Mouse (Mus musculus): ENCODE data around the gene Lekr1.
A peak's percentile ranks its signal among the peaks of the same experiment; 100 is the strongest.

Gene Lekr1

DNA sequence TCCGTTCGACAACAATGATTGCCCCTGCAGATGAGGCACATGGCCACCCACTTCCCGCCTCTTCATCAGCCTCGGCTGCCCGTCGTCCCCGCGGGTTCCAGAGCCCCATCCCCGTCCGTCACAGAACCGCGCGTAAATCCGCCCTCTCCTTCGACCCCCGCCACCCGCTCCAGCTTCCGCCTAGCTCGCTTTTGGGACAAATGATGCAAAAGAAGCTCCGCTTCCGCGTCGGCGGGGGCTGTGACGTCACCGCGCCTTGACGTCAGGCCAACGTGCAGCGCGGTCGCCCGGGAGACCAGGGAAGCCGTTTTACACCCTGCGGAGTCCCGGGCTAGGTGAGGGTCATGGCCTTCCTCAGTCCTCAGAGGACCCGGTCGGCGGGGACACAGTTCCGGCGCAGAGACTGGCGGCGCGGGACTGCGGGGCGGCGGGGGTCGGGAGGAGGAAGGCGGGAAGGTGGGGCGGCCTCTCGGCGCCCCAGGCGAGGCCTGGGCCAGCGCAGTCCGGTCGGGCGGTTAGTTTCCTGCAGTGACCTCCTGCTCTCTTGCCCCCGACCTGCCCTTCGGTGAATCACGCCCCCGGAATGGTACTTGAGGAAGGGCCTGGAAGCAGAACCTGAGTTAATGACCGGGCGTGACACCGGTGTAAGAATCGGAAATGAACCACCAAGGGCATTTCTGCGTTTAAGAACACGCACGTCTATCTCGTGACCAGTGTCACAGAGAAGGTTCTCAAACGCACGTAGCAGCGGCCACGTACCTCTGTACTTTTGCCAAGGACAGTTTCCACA, at the start of gene Lekr1:
Gene Lekr1 (plus strand): TSS at position 252 of the 790 bp plus-strand sequence.
- peak; percentile 91 for DNase-seq (ENCODE audit: low spot score)

DNA sequence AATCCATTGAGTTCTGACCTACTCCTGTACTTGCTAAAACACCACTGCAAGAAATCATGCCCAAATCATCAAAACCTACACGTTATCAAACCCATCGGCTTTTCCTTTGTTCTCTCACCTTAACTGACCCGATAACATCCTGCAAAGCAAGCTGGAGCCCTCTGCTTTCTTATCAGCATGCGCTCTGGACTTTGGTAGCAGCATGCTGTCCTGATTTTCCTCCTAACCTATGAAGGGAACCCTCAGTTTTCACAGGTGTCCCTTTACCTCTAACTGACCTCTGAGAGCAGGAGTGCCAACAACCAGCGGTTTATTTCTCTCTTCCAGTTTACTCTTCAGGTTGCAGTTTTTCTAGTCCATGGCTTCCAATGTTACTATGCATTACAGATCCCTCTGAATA, 48.5 kb upstream of the Lekr1 start:
- DNase-seq (ENCODE audit: low spot score) = no peak

DNA sequence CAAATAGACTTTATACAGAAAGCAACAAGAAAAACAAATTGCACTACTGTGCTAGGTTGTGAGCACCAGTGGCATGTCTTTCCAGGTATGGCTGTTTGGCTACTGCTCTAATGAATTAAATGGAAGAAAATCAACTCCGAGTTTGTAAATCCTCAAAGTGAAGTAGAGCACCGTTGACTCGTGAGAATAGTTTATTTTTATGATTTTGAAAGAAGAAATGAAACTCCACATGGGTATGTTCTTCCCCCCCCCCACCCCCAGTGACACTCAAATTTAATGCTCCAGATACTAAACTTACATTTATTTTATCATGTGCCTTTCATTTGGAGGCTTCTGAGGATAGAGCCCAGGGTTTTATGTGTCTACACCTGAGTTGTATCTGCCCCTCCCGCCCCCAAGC, 46.7 kb upstream of the Lekr1 start:
- DNase-seq (ENCODE audit: low spot score) = no peak

DNA sequence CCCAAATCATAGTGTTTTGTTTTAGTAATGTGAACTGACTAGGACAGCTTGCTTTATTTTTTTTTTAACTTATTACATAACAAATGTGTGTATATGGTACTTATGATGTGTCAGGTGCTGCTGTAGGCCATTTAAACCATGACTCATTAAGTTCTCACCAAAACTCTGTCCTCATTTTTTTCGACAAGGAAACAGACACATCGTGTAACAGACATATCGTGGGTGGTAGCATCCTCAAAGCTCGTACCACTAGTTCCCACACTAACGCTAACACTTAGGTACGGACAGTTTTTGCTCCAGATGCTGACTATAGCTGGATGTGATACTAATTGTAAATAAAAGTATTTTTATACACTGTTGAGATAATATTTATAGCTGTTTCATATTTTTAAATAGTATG, 43.0 kb upstream of the Lekr1 start:
- no peak for DNase-seq (ENCODE audit: low spot score)

DNA sequence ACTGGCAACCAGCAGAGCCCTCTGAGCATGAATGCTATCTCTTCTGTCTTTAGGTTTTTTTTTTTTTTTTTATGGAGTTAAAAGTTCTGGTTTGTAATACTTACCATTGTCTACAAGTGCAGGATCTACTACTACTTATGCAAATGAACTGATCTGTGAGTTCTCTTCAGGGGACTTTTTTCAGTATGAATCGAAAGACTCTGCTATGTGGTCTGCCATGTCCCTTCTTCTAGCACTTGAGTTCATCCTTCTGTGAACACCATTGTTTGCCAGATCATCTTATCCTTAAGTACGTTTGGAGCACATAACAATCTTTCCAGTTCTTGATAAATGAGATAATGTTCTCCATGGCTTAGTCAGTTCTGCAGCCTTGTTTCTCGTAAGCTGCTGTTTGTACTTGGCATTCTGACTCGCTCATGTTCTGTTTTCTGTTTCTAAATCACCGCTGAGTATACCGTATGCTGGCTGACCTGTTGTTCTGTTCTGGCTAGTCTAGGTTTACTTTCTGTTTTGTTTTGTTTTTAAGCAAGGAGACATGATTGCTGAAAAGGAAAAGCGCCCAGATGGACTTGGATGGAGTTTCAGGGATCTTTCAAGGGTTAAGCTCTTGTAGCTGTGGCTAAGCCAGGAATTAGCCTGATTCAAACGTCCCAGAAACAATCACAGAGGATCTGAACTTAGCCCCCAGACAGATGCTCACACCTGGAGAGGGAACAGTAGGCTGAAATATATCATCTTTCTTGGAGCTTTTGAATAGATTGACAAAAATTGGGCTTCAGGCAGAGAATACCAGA, 40.3 kb upstream of the Lekr1 start:
- no peak for DNase-seq (ENCODE audit: low spot score)

DNA sequence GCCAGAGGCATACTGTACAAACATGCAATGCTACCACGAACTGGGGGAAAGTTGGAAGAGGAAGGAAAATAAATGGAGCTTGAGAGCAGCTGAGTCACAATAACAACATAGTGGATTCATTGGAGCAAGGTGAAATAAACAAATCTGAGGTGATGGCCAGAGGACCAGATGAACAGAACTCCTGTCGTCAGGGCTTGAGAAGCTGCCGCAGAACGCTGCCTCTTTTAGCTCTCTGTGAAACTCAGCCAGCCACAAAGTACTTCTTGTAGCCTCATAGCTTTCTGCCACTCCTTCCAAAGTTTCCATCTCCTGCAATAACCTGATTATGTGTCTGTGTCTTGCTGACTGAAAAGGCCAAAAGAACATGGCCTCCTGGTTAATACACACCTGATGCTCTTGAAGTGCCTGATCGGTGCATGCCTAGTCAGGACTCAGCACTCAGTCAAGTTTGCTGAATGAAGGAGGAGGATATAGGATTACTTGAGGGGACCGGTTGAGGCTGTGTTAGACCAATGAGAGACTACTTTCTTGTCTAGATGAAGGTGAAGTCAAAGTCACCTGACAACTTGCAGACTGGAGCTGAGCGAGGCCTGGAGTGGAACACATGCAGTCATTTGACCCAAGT, 39.6 kb upstream of the Lekr1 start:
- DNase-seq (ENCODE audit: low spot score) = no peak

DNA sequence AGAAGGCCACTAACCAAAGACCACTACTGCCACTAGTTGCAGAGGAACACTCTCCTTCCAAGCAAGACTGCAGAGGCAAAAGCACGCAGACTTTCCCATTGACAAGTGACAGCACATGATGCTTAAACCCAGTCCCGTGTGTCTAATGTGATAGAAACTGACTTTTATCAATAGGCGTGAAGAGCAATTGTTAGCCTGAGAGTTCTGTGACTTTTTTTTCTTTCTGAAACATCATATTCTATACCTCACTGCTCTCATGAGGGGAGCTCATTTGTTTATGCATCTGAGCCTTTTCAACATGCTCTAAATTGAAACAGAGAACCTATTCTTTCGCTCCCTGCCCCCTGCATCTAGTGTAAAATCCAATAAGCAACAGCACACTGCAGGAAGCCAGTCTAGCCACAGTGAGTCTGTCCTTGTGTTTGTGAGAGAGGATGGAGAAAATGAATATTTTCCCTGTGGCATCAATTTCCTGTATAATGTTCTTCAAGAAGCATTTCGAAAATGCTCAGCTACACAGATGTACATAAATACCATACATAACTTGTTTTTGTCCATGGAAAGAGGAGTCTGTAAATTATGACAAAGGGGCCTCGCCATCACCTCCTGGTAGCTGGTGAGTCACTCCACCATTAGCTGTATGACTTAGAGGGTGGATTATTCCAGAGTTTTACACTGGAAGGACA, 38.9 kb upstream of the Lekr1 start:
- no peak for DNase-seq (ENCODE audit: low spot score)

DNA sequence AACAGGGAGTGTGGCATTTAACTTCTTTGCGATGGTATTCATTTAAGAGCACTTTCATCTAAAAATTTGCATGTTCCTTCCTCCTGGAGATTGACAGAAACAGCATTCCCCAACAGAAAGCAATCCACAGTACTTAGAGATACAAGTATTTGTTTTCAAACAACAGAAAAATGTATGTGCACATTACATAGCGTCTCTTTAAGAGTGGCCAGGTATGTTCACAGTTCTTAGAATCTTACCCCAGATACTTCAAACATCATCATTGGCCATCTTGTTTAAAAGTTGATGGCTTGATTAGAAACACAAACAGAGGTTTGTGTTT, 38.4 kb upstream of the Lekr1 start:
- no peak for DNase-seq (ENCODE audit: low spot score)

DNA sequence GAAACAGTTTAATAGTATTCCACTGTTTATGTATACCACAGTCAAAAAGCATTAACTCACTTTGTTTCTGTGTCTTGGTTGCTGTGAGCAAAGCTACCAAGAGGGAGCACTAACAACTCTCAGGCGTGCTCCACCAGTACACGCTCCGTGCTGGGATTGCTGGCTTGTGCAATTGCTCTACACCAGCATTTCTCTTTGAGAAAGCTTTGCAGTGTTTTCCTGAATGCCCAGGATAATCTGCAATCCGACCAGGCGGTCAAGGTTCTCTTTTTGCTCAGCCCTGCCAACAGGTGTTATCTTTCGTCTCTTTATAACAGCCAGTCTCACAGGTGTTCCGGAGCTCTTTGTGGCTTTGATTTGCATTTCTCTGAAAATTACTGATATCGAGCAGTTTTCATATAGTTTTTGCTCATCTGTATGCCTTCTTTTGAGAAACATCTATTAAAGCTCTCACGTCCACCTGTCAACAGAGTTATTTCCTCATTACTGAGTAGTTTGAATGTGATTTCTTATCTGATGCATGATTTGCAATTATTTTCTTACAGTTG, 36.4 kb upstream of the Lekr1 start:
- DNase-seq (ENCODE audit: low spot score) = no peak

DNA sequence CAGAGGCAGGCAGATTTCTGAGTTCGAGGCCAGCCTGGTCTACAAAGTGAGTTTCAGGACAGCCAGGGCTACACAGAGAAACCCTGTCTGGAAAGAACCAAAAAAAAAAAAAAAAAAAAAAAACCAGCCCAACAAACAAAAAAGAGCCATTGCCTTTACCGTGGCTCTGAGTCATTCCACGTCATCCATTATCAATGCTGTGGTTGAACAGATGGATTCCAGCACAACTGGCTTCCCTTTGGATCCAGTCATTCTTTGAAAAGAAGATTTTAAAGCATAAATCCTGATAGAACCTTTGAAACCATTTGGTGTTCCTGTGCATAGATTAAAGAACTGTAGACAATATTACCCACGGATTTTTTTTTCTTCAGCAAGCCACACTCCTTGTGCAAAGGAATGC, 32.4 kb upstream of the Lekr1 start:
- DNase-seq (ENCODE audit: low spot score) = no peak

DNA sequence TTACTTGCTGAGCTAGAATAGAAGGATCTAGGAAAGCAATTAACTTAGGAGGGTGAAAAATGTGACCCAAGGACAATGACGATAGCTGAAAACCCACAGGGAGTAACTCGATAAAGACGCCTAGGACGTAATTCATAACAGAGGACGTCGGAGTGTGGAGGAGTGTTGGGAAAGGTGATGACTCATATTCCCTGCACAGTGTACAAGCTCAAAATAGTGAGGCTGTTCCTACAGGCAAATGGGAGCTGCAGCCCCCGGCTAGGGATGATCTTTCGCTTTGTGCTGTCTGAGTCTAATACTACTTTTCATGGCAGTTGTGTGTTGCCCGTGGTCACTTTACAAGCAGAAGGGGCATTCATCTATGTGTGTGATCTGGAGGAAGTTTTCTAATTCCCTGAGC, 30.0 kb upstream of the Lekr1 start:
- no peak for DNase-seq (ENCODE audit: low spot score)

DNA sequence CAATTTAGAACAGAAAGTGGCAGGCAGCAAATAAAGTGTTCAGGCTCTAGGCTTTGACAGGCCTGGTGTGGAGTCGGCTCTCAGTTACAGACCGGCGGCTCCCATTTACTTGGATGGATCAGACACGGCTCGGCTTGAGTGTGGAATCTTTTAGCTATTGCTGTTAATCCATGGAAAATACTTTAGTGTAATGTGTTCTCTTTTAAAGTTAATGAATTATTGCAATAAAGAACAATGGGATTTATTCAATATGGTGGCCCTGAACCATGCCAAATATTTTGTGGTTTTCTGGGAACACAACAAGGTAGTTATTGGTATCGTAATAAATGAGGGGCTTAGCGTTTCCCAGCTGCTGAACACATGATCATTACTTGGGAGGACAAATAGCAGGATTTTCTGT, 28.7 kb upstream of the Lekr1 start:
- DNase-seq (ENCODE audit: low spot score) = no peak

DNA sequence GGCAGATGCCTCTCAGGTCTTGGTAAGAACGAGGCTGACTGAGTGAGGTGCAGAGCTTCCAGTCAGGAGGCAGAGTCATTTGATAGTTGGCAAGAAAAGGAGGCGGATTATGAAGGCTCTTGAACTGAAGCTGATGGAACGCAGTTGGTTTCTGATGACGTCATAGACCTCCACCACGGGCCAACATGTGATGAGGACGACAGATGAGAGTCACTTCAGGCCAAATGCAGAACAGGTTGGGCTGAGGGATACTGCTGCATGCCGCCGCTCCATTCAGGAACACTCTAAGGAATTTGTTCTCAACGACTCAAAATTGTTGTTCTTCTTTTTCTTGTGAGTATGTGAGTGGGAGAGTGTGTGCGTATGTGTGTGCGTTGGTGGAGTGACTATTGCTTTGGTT, 27.1 kb upstream of the Lekr1 start:
- DNase-seq (ENCODE audit: low spot score) = no peak

DNA sequence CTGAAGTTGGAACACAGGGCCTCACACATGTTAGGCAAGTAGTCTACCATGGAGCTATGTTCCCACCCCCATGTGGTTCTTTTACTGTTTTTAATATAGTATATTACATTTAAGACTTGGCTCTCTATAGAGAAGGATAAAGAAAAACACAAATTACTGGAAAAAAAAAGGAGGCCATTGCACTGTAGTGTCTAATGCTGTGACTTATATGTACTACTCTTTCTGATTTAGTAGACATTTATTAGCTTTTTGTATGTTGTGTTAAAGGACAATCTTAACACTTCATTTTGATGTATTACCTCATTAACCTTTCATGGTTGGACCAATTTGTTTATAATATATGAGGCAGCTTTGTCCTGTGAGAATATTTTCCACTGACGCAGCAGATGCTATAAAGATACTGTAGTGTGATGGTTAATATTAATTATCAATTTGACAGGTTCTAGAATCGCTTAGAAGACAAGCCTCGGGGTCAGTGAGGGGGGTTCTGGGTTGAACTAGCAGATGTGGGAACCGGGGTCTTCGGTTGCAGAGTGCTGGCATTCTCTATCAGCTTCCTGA, 26.5 kb upstream of the Lekr1 start:
- no peak for DNase-seq (ENCODE audit: low spot score)

DNA sequence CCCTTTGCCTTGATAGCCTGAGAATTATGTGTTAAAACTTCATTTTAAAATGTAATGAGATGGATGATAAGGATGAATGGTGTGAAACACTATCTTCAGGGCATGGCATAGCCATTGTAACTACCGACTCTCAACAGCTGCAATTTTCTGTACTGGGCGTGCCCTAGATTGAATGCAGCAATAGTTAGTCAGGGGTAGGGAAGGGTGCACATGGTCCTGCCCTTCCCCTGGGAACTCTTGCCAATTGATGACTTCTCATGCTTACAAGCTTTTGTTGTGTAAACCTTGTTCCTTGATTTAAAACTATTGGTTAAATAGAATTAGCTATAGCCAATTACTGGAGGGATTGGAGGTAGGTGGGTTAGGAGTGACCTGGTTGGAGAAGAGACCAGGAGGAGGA, 23.1 kb upstream of the Lekr1 start:
- DNase-seq (ENCODE audit: low spot score) = no peak

DNA sequence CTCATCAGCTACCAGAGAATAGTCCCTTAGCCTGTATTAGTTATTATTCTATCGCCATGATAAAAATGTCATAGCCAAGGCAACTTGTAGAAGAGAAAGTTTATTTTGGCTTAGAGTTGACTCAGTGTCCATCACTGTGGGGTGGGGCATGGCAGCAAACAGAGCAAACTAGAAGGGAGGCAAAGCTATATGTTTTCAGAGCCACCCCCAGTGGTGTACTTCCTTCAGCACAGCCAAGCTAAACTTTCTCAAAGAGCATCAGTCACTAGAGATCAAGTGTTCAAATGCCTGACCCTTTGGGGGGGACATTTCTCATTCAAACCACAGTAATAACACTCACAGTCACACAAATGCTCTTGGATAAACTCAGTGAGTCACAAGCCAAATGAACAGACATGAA, 22.4 kb upstream of the Lekr1 start:
- DNase-seq (ENCODE audit: low spot score) = no peak

DNA sequence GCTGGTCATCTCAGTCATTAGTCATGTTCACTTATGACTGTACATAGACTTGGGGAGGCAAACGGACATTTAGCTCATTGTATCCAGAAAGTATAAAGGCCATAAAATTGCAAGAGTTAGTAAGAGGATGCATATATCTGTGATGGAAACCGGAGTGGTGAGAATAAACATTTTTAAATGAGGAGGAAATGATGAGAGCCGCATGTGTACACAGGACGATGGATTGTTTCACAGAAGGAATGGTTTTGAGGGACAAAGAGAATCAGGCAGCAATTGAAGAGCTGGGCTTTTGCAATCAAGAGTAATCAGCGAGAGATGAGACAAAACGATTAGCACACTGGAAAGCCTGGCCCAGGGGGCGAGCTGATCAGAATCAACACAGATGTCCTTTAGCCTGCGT, 18.4 kb upstream of the Lekr1 start:
- no peak for DNase-seq (ENCODE audit: low spot score)

DNA sequence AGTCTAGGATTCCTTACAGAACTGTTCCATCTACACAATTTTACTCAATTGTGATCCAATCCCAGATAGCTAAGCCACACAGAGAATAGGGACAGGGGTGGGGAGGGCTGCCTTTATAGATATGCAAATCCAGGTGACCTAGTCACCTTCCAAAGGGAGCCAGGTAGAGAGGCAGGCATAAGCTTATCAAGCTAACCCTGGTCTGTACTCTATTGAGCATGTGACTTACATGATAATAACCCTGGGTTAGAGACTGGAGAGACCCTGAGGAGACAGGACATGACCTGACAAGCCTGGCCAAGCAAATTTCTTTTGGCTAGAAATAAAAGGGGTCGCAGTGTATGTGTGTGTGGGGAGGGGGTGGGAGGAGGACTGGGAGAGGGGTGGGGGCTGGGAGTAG, 17.1 kb upstream of the Lekr1 start:
- DNase-seq (ENCODE audit: low spot score) = no peak

DNA sequence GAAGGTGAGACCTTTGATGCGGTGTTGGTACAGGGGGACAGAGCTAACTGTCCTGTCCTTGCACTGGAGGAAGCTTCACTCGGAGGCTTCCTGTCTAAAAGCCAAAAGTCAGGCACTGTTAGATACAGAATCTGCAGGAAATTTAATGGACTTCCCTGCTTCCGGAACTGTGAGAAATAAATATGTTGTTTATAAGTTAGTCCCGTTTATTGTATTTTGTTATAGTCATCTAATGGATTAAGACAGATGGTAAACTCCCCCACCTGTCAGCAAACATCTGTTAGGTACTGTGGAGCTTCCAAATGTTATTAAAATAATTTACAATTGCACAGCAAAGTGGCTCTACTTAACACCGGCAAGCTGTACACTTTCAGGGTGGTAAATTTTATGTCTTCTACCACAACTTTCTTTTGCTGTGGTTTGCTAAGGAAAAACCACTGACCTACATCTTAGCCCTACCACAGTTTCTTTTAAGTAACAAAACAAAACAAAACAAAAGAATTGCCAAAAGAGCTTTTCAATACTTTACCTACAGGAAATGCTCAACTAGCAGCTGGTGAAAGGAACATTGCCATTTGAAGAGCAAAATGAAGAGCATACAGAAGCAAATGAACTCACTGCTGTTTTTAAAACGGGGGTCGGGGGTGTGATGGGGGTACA, 15.7 kb upstream of the Lekr1 start:
- DNase-seq (ENCODE audit: low spot score) = no peak

DNA sequence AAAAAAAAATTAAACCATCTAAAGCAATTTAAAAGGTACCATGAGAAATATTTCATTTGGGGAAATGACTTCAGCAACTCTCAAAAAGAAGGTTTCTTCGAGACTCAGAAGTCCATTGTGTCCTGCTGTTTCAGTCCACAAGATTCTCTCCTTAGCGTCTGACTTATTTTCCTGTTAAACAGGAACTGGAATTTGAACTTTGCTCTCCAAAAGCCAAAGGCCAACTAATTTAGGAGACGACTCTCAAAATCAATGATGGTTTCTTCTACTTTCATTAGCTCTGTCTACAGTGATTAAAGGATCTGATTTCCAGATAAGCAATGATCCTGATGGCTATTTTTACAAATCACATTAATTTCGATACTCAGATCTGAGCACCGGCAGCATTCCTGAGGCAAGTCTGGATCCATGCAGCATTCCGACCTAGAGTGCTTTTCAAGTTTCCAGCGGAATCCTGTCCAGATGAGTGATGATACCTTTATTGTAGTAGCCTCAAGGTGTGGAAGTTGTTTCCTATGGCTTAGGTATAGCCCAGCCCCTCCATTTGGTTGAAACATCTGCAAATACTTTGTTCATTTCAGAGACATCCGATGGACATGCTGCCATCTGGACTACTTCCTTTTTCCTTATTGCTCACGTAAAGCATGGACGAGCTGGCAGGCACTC, 11.4 kb upstream of the Lekr1 start:
- no peak for DNase-seq (ENCODE audit: low spot score)

DNA sequence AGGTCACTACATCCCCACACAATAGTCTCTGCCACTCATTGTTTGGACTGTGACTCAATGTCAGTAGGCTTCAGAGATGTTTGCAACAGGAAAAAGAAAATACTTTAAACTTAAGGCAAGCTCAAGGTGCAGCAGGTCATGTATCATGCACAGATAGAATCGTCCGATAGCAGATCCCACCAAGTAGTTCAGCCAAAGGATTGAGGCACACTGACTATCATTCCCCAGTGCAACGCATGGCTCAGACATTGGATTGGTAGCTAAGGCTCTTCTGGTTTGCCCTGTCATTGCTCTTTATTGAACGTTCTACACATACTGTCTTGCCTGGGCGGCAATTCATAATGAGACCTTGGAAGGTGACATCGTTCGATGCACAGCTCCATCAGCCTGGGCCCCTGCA, 9.6 kb upstream of the Lekr1 start:
- DNase-seq (ENCODE audit: low spot score) = no peak
